Mouse (Mus musculus) ES-E14 (cell line): ENCODE measurements at regions not wholly inside any gene's neighbourhood (a gene's known extent, or its start where the extent isn't known, plus 50 kb on each side); places are given as distances from the start of the nearest gene placed in this dataset.

Source experiments
- DNase-seq: peaks from one replicate; pipeline ENCODE4 v3.0.0-alpha.2; 2013; ENCODE audit warnings: low read depth, low spot score
- H3K27ac ChIP-seq: 2 replicates; pipeline ENCODE4 v1.5.1; 2012; ENCODE audit warnings: low read depth, mild to moderate bottlenecking, low read length, moderate library complexity, mixed read lengths; ENCODE audit not compliant: poor library complexity, insufficient read depth, severe bottlenecking
- H3K36me3 ChIP-seq: 2 replicates; pipeline ENCODE4 v1.6.1; 2012; ENCODE audit warnings: mild to moderate bottlenecking, low read length, moderate library complexity, mixed read lengths; ENCODE audit not compliant: control insufficient read depth, poor library complexity, insufficient read depth, severe bottlenecking
- H3K4me1 ChIP-seq, 2 experiments: fragments of 150-350 bp in 1 of 2; sonication (generic) in 1 of 2; 2 replicates each; pipeline ENCODE4 v1.6.1; 2012; ENCODE audit warnings: low read length in 2 of 2, mild to moderate bottlenecking in 1 of 2, mixed read lengths in 1 of 2; ENCODE audit not compliant: control insufficient read depth in 2 of 2, insufficient read depth in 2 of 2, poor library complexity in 1 of 2
- H3K4me3 ChIP-seq, 2 experiments: fragments of 150-350 bp in 1 of 2; sonication (generic) in 1 of 2; 2 replicates each; pipeline ENCODE4 v1.5.1; 2012; ENCODE audit warnings: low read length in 2 of 2, low read depth in 1 of 2, mild to moderate bottlenecking in 1 of 2, mixed read lengths in 1 of 2; ENCODE audit not compliant: insufficient read depth in 1 of 2, poor library complexity in 1 of 2, severe bottlenecking in 1 of 2
- H3K9ac ChIP-seq: 2 replicates; pipeline ENCODE4 v1.6.1; 2012; ENCODE audit warnings: low read depth, mild to moderate bottlenecking, low read length, mixed read lengths; ENCODE audit not compliant: poor library complexity, insufficient read depth, severe bottlenecking
- H3K9me3 ChIP-seq: fragments of 150-350 bp; sonication (generic); 2 replicates; pipeline ENCODE4 v1.6.1; 2012; ENCODE audit warnings: low read depth, mild to moderate bottlenecking, low read length; ENCODE audit not compliant: control insufficient read depth, insufficient read depth
- CHD2 ChIP-seq: IDR thresholded peaks from 2 replicates; pipeline ENCODE4 v1.6.1; 2014; ENCODE audit warnings: mild to moderate bottlenecking, low read depth, low read length, inconsistent platforms
- HCFC1 ChIP-seq: IDR thresholded peaks from 2 replicates; pipeline ENCODE4 v1.6.1; 2012; ENCODE audit warnings: low read length, inconsistent platforms, borderline replicate concordance; ENCODE audit not compliant: insufficient read depth
- MAFK ChIP-seq: IDR thresholded peaks from 2 replicates; pipeline ENCODE4 v1.6.1; 2014; ENCODE audit warnings: mild to moderate bottlenecking, low read depth, low read length, inconsistent platforms; ENCODE audit not compliant: insufficient read depth
- ZC3H11A ChIP-seq: IDR thresholded peaks from 2 replicates; pipeline ENCODE4 v1.6.1; 2012; ENCODE audit warnings: low read depth, mild to moderate bottlenecking, inconsistent platforms, low read length, borderline replicate concordance
- ZNF384 ChIP-seq: IDR thresholded peaks from 2 replicates; pipeline ENCODE4 v1.6.1; 2012; ENCODE audit warnings: low read depth, low read length, inconsistent platforms
- in situ Hi-C, 2 experiments: fragments of 600-800 bp; cut with MboI; formaldehyde crosslinking; loops; one replicate each; pipeline ENCODE4 v1.15.1; 2025; ENCODE audit warnings: low sequenced_read_pairs in 2 of 2, inconsistent platforms in 1 of 2; ENCODE audit not compliant: unreplicated experiment in 2 of 2

DNA sequence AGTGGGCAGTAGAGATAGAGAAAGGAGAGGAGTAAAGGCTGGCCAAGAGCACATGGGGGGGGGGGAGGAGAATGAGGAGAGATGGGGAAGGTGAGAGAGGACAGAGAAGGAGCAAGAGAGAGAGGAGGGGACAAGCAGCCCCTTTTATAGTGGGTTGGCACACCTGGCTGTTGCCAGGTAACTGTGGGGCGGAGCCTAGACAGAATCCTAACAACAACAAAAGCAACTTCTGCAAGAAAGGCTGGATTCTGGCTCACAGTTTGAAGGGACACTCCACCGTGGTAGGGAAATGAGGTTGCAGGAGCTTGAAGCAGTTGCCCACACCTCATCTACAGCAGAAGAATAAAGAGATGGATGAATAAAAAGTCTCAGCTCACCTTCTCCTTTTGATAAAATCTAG is 115.1 kb upstream of the Rhobtb1 start:
- H3K9me3 ChIP-seq = no peaks in the 10 kb centered on the region
- in situ Hi-C loops = no loop called here
- H3K9ac ChIP-seq = no peak overlapping the region
- no peak for TF ChIP-seq ZC3H11A
- no peak for TF ChIP-seq CHD2
- H3K4me1 ChIP-seq = peaks cover 0 to 7% of the 10 kb centered on the region in 2 experiments; a peak in 3 of 4 replicates
- no peaks in the 10 kb centered on the region for H3K36me3 ChIP-seq
- peak overlapping the region; percentile 38; the same call in 1 of the 2 replicates for H3K27ac ChIP-seq
- no peak for DNase-seq
- no peak overlapping the region for H3K4me3 ChIP-seq

DNA sequence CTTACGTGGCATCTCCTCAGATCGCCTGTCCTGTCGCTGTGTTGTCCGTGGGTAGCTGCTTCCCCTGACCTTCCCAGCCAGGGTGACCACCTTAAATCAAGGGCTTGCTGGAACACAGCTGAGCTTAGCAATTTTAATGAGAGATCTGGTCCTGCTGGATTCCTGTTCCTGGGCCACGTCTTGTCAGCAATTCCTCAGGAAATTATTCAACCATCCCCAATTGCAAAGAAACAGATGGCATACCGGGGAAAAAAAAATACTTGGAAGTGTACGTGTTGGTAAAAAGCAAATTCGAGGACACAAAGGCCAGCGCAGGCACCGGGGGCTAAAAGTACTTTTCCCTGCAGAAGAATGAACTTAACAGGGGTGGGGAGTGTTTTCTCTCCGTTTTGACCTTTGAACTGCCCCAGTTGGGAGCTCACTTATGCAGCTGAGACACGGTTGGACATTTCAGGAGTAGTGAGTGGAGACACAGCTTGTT is 107.0 kb upstream of the Rhobtb1 start:
- Histone ChIP-seq H3K9ac (no peak overlapping the region), H3K4me1 (peaks cover 0 to 2% of the 10 kb centered on the region in 2 experiments; a peak in 1 of 4 replicates), H3K4me3 (no peak overlapping the region), H3K27ac (no peak overlapping the region), H3K9me3 (no peaks in the 10 kb centered on the region), H3K36me3 (no peaks in the 10 kb centered on the region)
- DNase-seq = no peak
- in situ Hi-C loops = no loop called here
- TF ChIP-seq HCFC1 (no peak), ZNF384 (no peak), MAFK (no peak), ZC3H11A (no peak), CHD2 (no peak)

DNA sequence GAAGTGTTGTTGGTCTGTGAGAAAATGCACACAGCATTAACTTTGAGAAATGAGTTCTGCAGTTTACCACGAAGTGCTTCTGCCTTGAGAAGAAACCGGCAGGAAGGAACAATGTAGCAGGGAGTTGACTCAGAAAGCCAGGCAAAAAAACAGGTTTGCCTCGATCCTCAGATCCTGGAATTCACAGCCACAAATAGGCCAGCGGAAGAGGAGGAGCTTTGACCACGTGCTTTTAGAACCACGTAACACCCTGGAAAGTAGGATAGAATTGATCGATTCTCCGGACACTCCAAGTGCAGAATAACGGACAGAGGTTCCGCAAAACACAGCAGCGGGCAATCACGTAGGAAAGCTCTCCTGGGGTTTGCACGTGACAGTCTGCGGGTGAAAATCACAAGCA is 106.0 kb upstream of the Rhobtb1 start:
- Histone ChIP-seq H3K4me3 (no peak overlapping the region), H3K4me1 (peaks cover 0 to 2% of the 10 kb centered on the region in 2 experiments; a peak in 1 of 4 replicates), H3K9me3 (no peaks in the 10 kb centered on the region), H3K36me3 (no peaks in the 10 kb centered on the region), H3K27ac (no peak overlapping the region), H3K9ac (no peak overlapping the region)
- DNase-seq = no peak
- TF ChIP-seq HCFC1 (no peak), MAFK (no peak), ZC3H11A (no peak), CHD2 (no peak), ZNF384 (no peak)
- in situ Hi-C loops = no loop called here

DNA sequence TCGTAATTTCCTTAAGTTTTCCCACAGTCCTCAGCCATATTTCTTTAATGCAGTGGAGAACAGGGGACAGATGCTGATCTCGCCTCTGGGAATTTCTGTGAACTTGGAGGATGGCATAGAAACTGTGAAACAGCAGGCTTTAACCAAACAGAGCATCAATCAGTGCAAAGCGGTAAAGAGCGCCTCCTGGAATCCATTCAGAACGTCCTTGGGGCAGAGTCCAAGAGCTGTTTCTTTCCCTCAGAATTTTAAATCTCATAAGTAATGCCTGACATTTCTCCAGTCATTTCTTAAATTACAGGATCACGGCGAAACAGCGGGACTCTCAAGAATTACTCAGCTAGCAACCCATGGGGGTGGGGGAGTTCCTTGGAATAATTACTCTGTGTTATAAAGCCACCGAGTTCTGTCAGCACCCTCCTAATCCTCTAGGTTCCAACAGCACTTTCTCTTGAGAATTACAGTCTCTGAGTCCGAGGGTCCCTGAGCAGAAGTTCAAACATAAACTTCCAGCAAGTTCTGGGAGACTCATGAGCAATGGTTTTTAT is 105.2 kb upstream of the Rhobtb1 start:
- Histone ChIP-seq H3K27ac (no peak overlapping the region), H3K4me1 (peaks cover 0 to 2% of the 10 kb centered on the region in 2 experiments; a peak in 1 of 4 replicates), H3K9me3 (no peaks in the 10 kb centered on the region), H3K36me3 (no peaks in the 10 kb centered on the region), H3K4me3 (no peak overlapping the region), H3K9ac (no peak overlapping the region)
- TF ChIP-seq MAFK (no peak), ZNF384 (no peak)
- in situ Hi-C loops = no loop called here
- DNase-seq = no peak

DNA sequence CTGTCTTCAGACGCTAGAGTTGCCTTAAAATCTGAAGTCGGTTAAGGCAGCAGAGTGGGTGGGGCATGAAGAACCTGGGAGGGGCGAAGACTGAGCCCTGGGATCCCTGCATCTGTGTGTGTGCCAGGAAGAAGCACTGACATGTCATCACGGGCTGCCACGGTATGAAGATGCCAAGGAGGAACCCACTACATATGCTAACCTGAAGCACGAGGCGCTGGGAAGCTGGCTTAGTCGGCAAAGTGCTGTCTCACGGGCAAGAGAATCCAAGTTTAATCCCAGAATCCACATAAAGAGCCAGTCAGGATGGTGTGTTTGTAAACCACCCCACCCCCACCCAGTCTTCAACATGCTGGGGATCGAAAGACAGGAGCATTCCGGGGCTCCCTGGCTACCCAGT is 73.2 kb upstream of the Rhobtb1 start:
- no peaks in the 10 kb centered on the region for H3K9me3 ChIP-seq
- H3K27ac ChIP-seq = no peak overlapping the region; the same call in 1 of the 2 replicates
- no peaks in the 10 kb centered on the region for H3K36me3 ChIP-seq

More for the DNA sequence above, 73.2 kb upstream of the Rhobtb1 start:
- DNase-seq = no peak
- Histone ChIP-seq H3K4me3 (no peak overlapping the region), H3K9ac (no peak overlapping the region), H3K4me1 (no peaks in the 10 kb centered on the region)
- TF ChIP-seq CHD2 (no peak), MAFK (no peak), ZNF384 (no peak), HCFC1 (no peak), ZC3H11A (no peak)
- in situ Hi-C loops = no loop called here
